Mouse (Mus musculus): ENCODE data around the gene Eps8l1.

- no peak for TF ChIP-seq POLR2A (IDR thresholded peaks at IDR 0.05; ENCODE audit: borderline replicate concordance, control insufficient read depth, low read depth, low read length)
- TF ChIP-seq CTCF (IDR thresholded peaks at IDR 0.05; ENCODE audit: control insufficient read depth, insufficient read depth, low read length): no peak
Observed at GRCm38 (mm10) chr7:4464194-4464824, 3.8 kb downstream of the Eps8l1 start.

All from bone marrow, adult 2 months (tissue).